Mouse (Mus musculus): ENCODE data around the gene Zranb1.

Gene Zranb1

GRCm38 (mm10) chr7:133014631-133015030, 83.7 kb downstream of the Zranb1 start:
- in situ Hi-C loops (cut with MboI; ENCODE audit: unreplicated experiment in 2 of 2): loop anchor here (10.0 to 25.0 kb wide), 3 partner anchors 1470 to 1602 kb away; partner anchors contain the start of genes Hmx2 (in 2 of the 2), Hmx3 (in 2 of the 2), Acadsb (in 1 of the 2) and Ikzf5 (in 1 of the 2)

GRCm38 (mm10) chr7:133015416-133016070, 84.6 kb downstream of the Zranb1 start:
- in situ Hi-C loops (cut with MboI; ENCODE audit: unreplicated experiment in 2 of 2): loop anchor here (10.0 to 25.0 kb wide), 3 partner anchors 1471 to 1603 kb away; partner anchors contain the start of genes Hmx2 (in 2 of the 2), Hmx3 (in 2 of the 2), Acadsb (in 1 of the 2) and Ikzf5 (in 1 of the 2)

DNA sequence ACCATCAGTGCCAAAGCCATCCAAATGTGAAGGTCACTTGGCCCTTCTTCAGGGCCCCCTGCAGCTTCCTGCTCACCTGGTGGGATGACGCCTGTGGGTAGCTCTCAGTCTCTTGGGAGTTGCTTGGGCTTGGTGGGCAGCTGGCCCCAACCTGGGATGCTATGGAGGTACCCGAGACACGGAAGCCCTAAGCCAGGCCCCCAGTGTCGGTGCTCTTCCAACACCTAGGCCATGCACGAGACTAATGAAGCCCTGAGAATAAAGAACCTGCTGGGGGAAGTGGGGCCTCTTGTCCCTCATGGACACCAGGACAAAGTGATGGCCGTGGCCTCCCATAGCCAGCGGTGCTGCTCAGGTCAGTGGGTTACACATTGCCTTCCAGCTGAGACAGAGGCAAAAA, 88.0 kb downstream of the Zranb1 start:
- in situ Hi-C loops (cut with MboI; ENCODE audit: unreplicated experiment in 2 of 2): loop anchor here (10.0 to 25.0 kb wide), 3 partner anchors 1474 to 1607 kb away; partner anchors contain the start of genes Hmx2 (in 2 of the 2), Hmx3 (in 2 of the 2), Acadsb (in 1 of the 2) and Ikzf5 (in 1 of the 2)

DNA sequence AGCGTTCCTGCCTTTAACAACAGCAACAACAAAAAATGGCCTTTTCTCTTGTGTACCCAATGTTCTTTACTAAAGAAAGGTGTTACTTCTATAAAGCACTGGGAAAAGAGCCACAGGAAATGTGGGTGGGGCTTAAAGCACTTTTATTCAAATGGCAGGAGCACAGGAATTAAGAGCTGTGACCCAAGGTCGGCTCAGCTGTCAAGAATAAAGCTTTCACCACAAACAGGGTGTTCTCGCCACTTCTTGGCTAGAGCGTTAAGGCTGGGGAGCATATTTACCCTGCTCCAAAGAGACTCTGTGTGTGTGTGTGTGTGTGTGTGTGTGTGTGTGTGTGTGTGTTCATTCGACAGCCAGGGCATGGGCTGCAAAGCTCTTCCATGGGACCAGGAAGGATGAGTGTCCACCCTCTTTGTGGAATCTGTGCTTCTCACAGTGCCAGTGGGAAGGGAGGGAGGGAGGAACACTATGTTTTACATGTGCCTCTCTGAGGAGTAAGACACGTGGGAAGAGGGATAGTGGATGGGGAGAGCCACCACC, 88.6 kb downstream of the Zranb1 start:
- in situ Hi-C loops (cut with MboI; ENCODE audit: unreplicated experiment in 2 of 2): loop anchor here (10.0 to 25.0 kb wide), 3 partner anchors 1475 to 1607 kb away; partner anchors contain the start of genes Hmx2 (in 2 of the 2), Hmx3 (in 2 of the 2), Acadsb (in 1 of the 2) and Ikzf5 (in 1 of the 2)

DNA sequence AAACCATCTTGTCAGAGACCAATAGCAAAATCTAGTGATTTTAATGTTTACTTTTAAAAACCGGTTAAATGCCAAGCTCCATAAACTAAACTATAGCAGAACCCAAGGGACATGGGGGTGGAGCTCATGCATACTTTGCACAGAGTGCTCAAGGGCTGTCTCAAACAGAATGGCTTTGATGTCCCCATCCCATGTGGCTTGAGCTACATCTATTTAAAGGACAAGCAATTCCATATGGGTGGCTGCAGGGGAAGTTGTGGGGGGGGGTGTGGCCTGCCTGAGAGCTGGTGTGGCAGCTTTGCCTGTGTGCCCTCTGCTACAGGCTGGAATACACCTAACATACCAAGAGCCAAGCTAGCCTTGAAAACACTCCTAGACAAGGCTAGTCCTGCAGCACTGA, 93.8 kb downstream of the Zranb1 start:
- in situ Hi-C loops (cut with MboI; ENCODE audit: unreplicated experiment in 2 of 2): loop anchor here (25.0 kb wide), 3 partner anchors 763 to 1612 kb away; partner anchors contain the start of genes Acadsb (in 1 of the 2), Dhx32 (in 1 of the 2), Fank1 (in 1 of the 2) and Hmx2 (in 1 of the 2)

- in situ Hi-C loops (cut with MboI; ENCODE audit: unreplicated experiment in 2 of 2): loop anchor here in 1 of 2 experiments (25.0 kb wide), 1 partner anchor 759 kb away; the partner anchor contains the start of genes Dhx32 and Fank1
Measured at GRCm38 (mm10) chr7:133027930-133028329, 97.0 kb downstream of the Zranb1 start.

- in situ Hi-C loops (cut with MboI; ENCODE audit: unreplicated experiment in 2 of 2): loop anchor here in 1 of 2 experiments (25.0 kb wide), 1 partner anchor 758 kb away; the partner anchor contains the start of genes Dhx32 and Fank1
Measured at GRCm38 (mm10) chr7:133029004-133029403, 98.1 kb downstream of the Zranb1 start.

DNA sequence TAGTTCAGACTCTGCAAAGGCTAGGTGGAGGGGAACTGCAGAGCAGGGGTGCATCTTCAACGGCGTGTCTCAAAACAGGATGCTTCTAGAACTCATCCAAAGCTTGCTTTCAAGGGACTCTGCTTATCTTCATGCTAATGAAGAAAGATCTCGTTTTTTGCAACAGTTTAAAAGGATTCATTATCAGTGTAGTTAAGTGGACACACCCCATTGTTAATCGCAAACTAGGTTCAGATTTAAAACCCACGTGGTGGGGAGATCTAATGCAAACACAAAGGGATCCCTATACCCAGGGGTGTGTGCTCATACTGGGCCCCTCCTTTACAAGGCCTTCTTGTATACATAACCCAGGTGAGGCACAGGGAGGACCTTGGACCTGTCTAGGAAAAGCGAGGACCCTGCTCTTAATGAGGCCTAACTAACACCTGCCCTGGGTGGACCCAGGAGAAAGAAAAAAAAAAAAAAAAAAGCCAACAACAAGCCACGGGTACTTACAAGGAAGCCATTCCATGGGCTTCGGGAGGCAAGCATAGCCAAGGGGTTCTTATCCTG, 98.6 kb downstream of the Zranb1 start:
- in situ Hi-C loops (cut with MboI; ENCODE audit: unreplicated experiment in 2 of 2): loop anchor here (5.0 to 25.0 kb wide), 3 partner anchors 603 to 758 kb away; partner anchors contain the start of genes Dhx32 (in 1 of the 2), Edrf1 (in 1 of the 2) and Fank1 (in 1 of the 2)

DNA sequence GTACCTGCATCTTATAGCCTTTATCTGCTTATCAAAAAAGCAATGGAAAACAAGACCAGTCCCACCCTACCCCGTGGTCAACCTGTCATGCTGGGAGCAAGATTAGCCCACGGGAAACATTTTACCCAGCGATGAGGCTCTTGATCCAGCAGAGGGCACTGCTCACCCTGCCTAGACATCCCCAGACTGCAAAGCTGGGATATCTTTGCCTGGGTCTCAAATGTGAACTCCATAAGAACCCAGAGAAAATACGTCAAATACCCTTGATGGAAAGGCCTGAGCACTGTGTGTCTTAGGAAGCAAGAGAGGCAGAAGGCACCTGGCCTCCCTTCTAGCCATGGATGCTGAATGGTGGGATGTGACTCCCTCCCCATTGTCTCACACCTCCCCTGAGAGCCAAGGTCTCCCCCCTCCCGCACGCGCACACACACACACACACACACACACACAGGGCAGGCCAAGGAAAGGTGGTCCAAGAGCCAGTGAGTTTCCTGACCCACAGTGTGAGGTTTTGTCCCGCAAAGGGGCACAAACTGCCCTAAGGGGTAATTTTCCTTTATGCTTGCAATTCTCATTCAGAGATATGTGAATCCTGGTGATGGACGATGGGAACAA, 101.8 kb downstream of the Zranb1 start:
- in situ Hi-C loops (cut with MboI; ENCODE audit: unreplicated experiment in 2 of 2): loop anchor here (5.0 to 25.0 kb wide), 3 partner anchors 600 to 755 kb away; partner anchors contain the start of genes Dhx32 (in 1 of the 2), Edrf1 (in 1 of the 2) and Fank1 (in 1 of the 2)

DNA sequence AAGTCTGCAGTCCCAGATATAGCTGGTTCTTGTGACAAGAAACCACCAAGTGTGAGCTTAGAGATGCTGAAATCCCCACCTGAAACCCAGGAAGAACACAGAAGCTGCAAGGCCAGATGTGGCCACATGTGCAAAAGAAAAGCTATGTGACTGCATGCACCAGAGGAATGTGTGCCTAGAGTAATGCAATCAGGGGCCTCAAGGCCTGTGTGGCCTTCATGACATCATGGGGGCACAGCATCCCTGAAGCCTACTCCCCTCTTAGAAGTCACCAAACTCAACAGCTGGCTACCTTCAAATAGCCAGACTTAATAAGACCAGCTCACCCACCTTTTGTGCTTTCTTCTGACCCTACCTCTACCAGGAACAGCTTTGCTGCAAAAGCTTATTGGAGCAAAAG, 105.0 kb downstream of the Zranb1 start:
- in situ Hi-C loops (cut with MboI; ENCODE audit: unreplicated experiment in 2 of 2): loop anchor here in 1 of 2 experiments (25.0 kb wide), 1 partner anchor 751 kb away; the partner anchor contains the start of genes Dhx32 and Fank1
